Mouse (Mus musculus): ENCODE measurements at regions not wholly inside any gene's neighbourhood (a gene's known extent, or its start where the extent isn't known, plus 50 kb on each side); places are given as distances from the start of the nearest gene placed in this dataset.

DNA sequence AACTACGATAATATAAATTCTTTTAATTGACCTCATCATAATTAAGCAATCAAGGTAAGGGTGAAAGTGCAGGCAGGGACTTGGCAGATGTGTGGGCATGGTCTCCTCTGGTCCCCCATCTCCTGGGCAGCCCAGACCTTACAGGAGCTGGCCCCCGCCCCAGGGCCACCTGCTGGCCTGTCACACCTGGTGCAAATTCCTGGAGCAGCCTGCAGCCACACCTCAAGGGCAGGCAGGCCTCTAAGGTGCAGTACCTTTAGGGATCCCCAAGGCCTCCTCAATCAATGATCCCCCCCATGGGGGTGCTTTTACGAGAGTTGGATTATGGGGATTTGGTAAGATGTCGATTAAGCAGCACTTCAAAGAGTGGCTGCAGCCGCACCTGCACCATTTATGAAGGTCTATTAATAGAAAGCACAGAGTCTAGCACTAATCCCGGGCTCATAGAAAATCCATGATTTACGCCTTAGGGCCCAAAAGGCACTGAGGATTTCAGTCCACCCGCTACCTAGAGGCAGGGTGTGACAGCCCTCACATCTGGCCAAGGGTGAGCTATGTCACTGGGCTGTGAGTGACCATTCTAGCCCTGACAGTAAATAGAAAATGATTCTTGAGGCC lies 319.8 kb upstream of the 1700056E22Rik start:
- Histone ChIP-seq H3K4me1 (ENCODE audit: control insufficient read depth in 1 of 2, insufficient read depth in 2 of 2, low read length in 2 of 2) (no peaks in the 10 kb centered on the region), H3K9me3 (replicated peaks; ENCODE audit: insufficient read depth, low read length) (no peaks in the 10 kb centered on the region), H3K36me3 (ENCODE audit: control insufficient read depth in 1 of 2, insufficient read depth in 2 of 2, low read length in 2 of 2) (no peaks in the 10 kb centered on the region), H3K4me3 (ENCODE audit: control insufficient read depth in 1 of 2, insufficient read depth in 1 of 2, low read depth in 2 of 2, low read length in 2 of 2) (no peak overlapping the region), H3K79me2 (ENCODE audit: control insufficient read depth, insufficient read depth, low read length, poor library complexity) (no peaks in the 10 kb centered on the region), H3K9ac (ENCODE audit: control insufficient read depth, low read depth, low read length, poor library complexity, severe bottlenecking) (no peak overlapping the region), H3K27ac (ENCODE audit: control insufficient read depth, low read depth, low read length) (no peak overlapping the region), H3K27me3 (ENCODE audit: control insufficient read depth in 1 of 2, insufficient read depth in 2 of 2, low read length in 2 of 2) (no peaks in the 10 kb centered on the region)
- TF ChIP-seq MAX (IDR thresholded peaks at IDR 0.05; ENCODE audit: low read length) (no peak), TBP (IDR thresholded peaks at IDR 0.05; ENCODE audit: low read depth, low read length) (no peak), EP300 (IDR thresholded peaks at IDR 0.05; ENCODE audit: low read depth in 1 of 2, low read length in 2 of 2) (no peak), RCOR1 (IDR thresholded peaks at IDR 0.05; ENCODE audit: low read depth, low read length) (no peak), KAT2A (conservative IDR thresholded peaks at IDR 0.05; ENCODE audit: low read depth, low read length) (no peak), HCFC1 (IDR thresholded peaks at IDR 0.05; ENCODE audit: low read depth, low read length) (no peak), USF1 (IDR thresholded peaks at IDR 0.05; ENCODE audit: low read depth, low read length) (no peak), GABPA (IDR thresholded peaks at IDR 0.05; ENCODE audit: low read depth, low read length) (no peak), POLR2AphosphoS2 (IDR thresholded peaks at IDR 0.05; ENCODE audit: low read length) (no peak)
- no peak for DNase-seq (ENCODE audit: low read depth, low spot score)

DNA sequence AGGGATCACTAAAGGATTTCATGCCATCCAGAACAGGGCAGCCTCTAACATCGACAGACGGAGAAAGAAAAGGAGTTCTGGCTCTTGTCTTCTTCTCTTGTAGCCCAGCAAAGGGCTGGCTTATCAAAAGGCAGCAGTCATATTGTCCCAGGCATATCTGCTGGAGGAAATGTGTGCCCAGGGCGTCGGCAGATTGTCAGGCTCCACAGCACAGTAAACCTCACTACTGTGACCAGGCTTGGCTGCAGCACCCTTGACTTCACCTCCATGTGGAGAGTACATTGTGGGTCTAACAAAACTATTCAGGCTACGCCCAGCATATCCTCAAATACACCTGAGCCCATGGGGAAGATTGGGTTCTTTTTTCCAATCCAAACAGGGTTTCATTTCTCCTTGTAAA lies 317.7 kb upstream of the 1700056E22Rik start:
- Histone ChIP-seq H3K36me3 (ENCODE audit: control insufficient read depth in 1 of 2, insufficient read depth in 2 of 2, low read length in 2 of 2) (no peaks in the 10 kb centered on the region), H3K9me3 (replicated peaks; ENCODE audit: insufficient read depth, low read length) (no peaks in the 10 kb centered on the region), H3K4me3 (ENCODE audit: control insufficient read depth in 1 of 2, insufficient read depth in 1 of 2, low read depth in 2 of 2, low read length in 2 of 2) (no peak overlapping the region), H3K27me3 (ENCODE audit: control insufficient read depth in 1 of 2, insufficient read depth in 2 of 2, low read length in 2 of 2) (no peaks in the 10 kb centered on the region), H3K79me2 (ENCODE audit: control insufficient read depth, insufficient read depth, low read length, poor library complexity) (no peaks in the 10 kb centered on the region), H3K27ac (ENCODE audit: control insufficient read depth, low read depth, low read length) (no peak overlapping the region), H3K4me1 (ENCODE audit: control insufficient read depth in 1 of 2, insufficient read depth in 2 of 2, low read length in 2 of 2) (no peaks in the 10 kb centered on the region), H3K9ac (ENCODE audit: control insufficient read depth, low read depth, low read length, poor library complexity, severe bottlenecking) (no peak overlapping the region)
- no peak for TF ChIP-seq TCF12 (IDR thresholded peaks at IDR 0.05; ENCODE audit: low read depth, low read length)
- TF ChIP-seq NRF1 (IDR thresholded peaks at IDR 0.05; ENCODE audit: insufficient read depth, low read depth, low read length, poor library complexity, severe bottlenecking), result no peak
- TF ChIP-seq JUND (IDR thresholded peaks at IDR 0.05; ENCODE audit: low read depth, low read length), result no peak
- no peak for TF ChIP-seq SIN3A (IDR thresholded peaks at IDR 0.05; ENCODE audit: low read length)
- TF ChIP-seq ZMIZ1 (IDR thresholded peaks at IDR 0.05; ENCODE audit: low read depth, low read length), result no peak
- TF ChIP-seq ZKSCAN1 (IDR thresholded peaks at IDR 0.05; ENCODE audit: low read depth, low read length), result no peak
- no peak for TF ChIP-seq MAX (IDR thresholded peaks at IDR 0.05; ENCODE audit: low read length)
- TF ChIP-seq HCFC1 (IDR thresholded peaks at IDR 0.05; ENCODE audit: low read depth, low read length), result no peak
- TF ChIP-seq USF1 (IDR thresholded peaks at IDR 0.05; ENCODE audit: low read depth, low read length), result no peak
- no peak for DNase-seq (ENCODE audit: low read depth, low spot score)

All from MEL (cell line).